Mouse (Mus musculus) neural tube, embryonic 11.5 days (tissue): Measurements from ENCODE around the gene Chn2. TPM values are rescaled to one million over a fixed set of nuclear protein-coding genes. Genes with fewer than 3 reads are reported as not detected.

Experiments
- ATAC-seq: fragments of 200-750 bp; cut with Nextera tagmentation; 2 replicates; pipeline ENCODE4 v1.8.0; 2017; ENCODE audit warnings: moderate number of reproducible peaks, mild to moderate bottlenecking, moderate TSS enrichment, moderate library complexity; ENCODE audit not compliant: insufficient read depth, low FRiP score, low TSS enrichment
- DNase-seq: peaks from one replicate; pipeline ENCODE4 v3.0.0-alpha.2; 2015; ENCODE audit warnings: low spot score
- H3K27ac ChIP-seq: fragments of 300-500 bp; sonication (generic); 2 replicates; pipeline ENCODE4 v1.5.1; 2014; ENCODE audit warnings: low read depth, mild to moderate bottlenecking, low read length
- H3K27me3 ChIP-seq: fragments of 300-500 bp; sonication (generic); 2 replicates; pipeline ENCODE4 v1.6.1; 2014; ENCODE audit warnings: mild to moderate bottlenecking, low read length, mixed read lengths; ENCODE audit not compliant: control insufficient read depth, insufficient read depth
- H3K36me3 ChIP-seq: fragments of 300-500 bp; sonication (generic); 2 replicates; pipeline ENCODE4 v1.6.1; 2014; ENCODE audit warnings: mild to moderate bottlenecking, low read length, moderate library complexity, mixed read lengths; ENCODE audit not compliant: control insufficient read depth, insufficient read depth
- H3K4me1 ChIP-seq: fragments of 300-500 bp; sonication (generic); 2 replicates; pipeline ENCODE4 v1.6.1; 2014; ENCODE audit warnings: low read length, mixed read lengths; ENCODE audit not compliant: control insufficient read depth, insufficient read depth
- H3K4me2 ChIP-seq: fragments of 300-500 bp; sonication (generic); 2 replicates; pipeline ENCODE4 v1.6.1; 2014; ENCODE audit warnings: low read depth, mild to moderate bottlenecking, moderate library complexity
- H3K4me3 ChIP-seq: fragments of 300-500 bp; sonication (generic); 2 replicates; pipeline ENCODE4 v1.5.1; 2014; ENCODE audit warnings: low read depth, low read length
- H3K9ac ChIP-seq: fragments of 300-500 bp; sonication (generic); 2 replicates; pipeline ENCODE4 v1.6.1; 2014; ENCODE audit warnings: mild to moderate bottlenecking, low read length
- H3K9me3 ChIP-seq: fragments of 300-500 bp; sonication (generic); 2 replicates; pipeline ENCODE4 v1.6.1; 2016; ENCODE audit warnings: low read length; ENCODE audit not compliant: control insufficient read depth
- WGBS: fragments of 180-500 bp; shearing (Covaris S2); extraction: QIAGEN DNeasy Blood & Tissue Kit; methylation state at CpG from one replicate; pipeline ENCODE4 v1.1.7; 2014; 5-methylcytosine and 5-hydroxymethylcytosine counted together
- polyA plus RNA-seq: library from polyadenylated mRNA; unstranded; fragments of >200 nt; fragmentation: Nextera tagmentation; extraction: Ambion mirVana; gene quantifications from 2 replicates; pipeline ENCODE4 v1.2.1, GENCODE M21; 2014

Chn2 gene
- polyA plus RNA-seq, 1 experiment from 2014 or later = 24.2 TPM

DNA sequence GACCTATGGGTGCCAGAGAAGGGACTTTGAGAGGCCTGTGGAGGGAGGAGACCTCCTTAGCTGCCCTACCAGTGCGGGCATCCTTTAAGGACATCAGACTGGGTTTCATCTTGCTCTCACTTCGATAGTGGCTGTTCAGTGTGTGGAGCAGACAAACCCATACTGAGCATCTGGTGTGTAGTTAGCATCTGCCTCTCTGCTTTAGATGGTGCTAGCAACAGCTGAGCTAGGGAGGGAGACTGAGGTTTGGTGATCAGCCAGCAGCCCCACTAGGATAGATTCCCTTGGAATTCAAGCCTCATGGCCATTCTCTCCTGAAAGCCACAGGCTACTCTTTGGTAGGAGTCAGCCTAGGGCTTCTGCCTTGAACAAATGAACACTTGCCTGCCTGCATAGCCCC is 117.7 kb downstream of the Chn2 start:
- Histone ChIP-seq H3K4me1 (no peaks in the 10 kb centered on the region), H3K4me3 (no peak overlapping the region), H3K9me3 (no peaks in the 10 kb centered on the region), H3K27ac (no peak overlapping the region), H3K36me3 (no peaks in the 10 kb centered on the region), H3K9ac (no peak overlapping the region), H3K4me2 (no peak overlapping the region), H3K27me3 (no peaks in the 10 kb centered on the region)
- no peak for ATAC-seq
- no peak for DNase-seq
- 87% methylated on average over 2 of the region's 2 CpGs for WGBS

DNA sequence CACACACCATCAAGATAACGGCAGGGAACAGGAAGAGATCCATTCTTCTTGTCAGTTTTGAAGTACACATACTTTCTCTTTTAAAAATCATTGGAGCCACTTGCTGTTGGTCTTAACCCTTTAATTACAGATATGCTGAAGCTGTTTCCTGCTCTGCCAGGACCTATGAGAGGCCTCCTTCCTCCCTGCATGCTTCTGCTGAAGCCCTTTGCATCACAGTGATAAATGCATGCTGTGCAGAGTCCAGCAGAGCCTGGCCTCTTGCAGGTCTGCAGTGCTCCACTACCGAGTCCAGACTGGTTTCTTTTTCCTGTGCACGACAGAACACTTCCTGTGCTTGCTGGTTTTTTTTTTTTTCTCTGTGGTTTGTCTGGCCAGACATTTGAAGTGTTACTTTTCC is 119.0 kb downstream of the Chn2 start:
- no peaks in the 10 kb centered on the region for H3K4me1 ChIP-seq
- no peaks in the 10 kb centered on the region for H3K9me3 ChIP-seq
- DNase-seq (no peak), ATAC-seq (no peak)
- H3K27ac ChIP-seq = no peak overlapping the region
- no peak overlapping the region for H3K4me3 ChIP-seq
- no peaks in the 10 kb centered on the region for H3K36me3 ChIP-seq
- no peak overlapping the region for H3K9ac ChIP-seq
- H3K27me3 ChIP-seq = no peaks in the 10 kb centered on the region
- H3K4me2 ChIP-seq = no peak overlapping the region
- 46% methylated on average over 3 of the region's 3 CpGs for WGBS

DNA sequence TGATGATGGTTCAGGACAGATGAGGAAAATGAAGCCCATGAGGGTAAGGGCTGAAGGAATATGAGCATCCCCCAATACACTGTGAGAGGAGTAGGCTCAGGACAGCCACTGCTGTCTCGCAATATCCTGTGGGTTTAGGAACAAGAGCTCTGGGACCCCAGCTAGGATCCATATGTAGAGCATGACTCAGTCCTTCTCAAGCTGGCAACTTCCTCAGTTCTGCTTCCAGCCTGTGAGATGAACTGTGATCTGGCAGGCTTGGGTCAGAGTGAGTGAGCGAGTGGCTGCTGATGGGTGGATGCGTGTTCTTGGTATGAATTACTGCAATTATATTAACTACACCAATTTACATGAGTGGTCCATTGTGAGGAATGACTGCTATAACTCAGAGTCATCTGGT is 121.3 kb downstream of the Chn2 start:
- no peak for ATAC-seq
- 94% methylated on average over 3 of the region's 3 CpGs for WGBS
- Histone ChIP-seq H3K9me3 (no peaks in the 10 kb centered on the region), H3K27ac (no peak overlapping the region), H3K4me1 (no peaks in the 10 kb centered on the region), H3K36me3 (no peaks in the 10 kb centered on the region), H3K27me3 (no peaks in the 10 kb centered on the region), H3K4me3 (no peak overlapping the region), H3K4me2 (no peak overlapping the region), H3K9ac (no peak overlapping the region)
- DNase-seq = no peak

GRCm38 (mm10) chr6:54161246-54161645 is 121.9 kb downstream of the Chn2 start:
- no peak overlapping the region for H3K4me2 ChIP-seq

GRCm38 (mm10) chr6:54162321-54162720 is 123.0 kb downstream of the Chn2 start:
- Histone ChIP-seq H3K9ac (no peak overlapping the region), H3K4me3 (no peak overlapping the region), H3K27ac (no peak overlapping the region), H3K36me3 (no peaks in the 10 kb centered on the region), H3K4me2 (no peak overlapping the region), H3K9me3 (no peaks in the 10 kb centered on the region), H3K4me1 (no peaks in the 10 kb centered on the region), H3K27me3 (no peaks in the 10 kb centered on the region)
- WGBS = 92% methylated on average over 5 of the region's 5 CpGs
- ATAC-seq (no peak), DNase-seq (no peak)

More at GRCm38 (mm10) chr6:54161246-54161645, 121.9 kb downstream of the Chn2 start:
- no peak for DNase-seq
- no peak for ATAC-seq
- Histone ChIP-seq H3K27me3 (no peaks in the 10 kb centered on the region), H3K36me3 (no peaks in the 10 kb centered on the region), H3K27ac (no peak overlapping the region), H3K4me1 (no peaks in the 10 kb centered on the region), H3K4me3 (no peak overlapping the region), H3K9me3 (no peaks in the 10 kb centered on the region), H3K9ac (no peak overlapping the region)
- 67% methylated on average over 3 of the region's 3 CpGs for WGBS

DNA sequence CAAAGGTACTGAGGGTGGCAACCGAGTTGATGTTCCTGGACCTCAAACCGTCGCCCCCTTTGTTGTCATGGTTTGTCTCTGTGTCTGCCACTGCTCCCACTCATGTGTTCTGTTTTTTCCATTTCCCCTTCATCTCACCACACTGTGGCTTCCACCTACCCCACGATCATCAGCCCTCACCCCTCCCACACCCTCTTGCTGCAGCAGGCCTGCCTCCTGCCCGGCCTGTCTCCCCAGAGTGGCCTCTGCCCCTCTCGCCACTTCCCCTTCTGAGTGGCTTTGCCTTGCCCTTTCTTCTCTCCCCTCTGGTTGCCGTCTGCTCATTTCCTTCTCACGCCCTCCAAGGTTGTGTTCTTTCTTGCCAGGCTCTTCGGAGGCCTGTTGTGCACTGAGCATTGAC is 123.4 kb downstream of the Chn2 start:
- H3K27ac ChIP-seq = no peak overlapping the region
- no peaks in the 10 kb centered on the region for H3K9me3 ChIP-seq
- H3K27me3 ChIP-seq = no peaks in the 10 kb centered on the region
- ATAC-seq = no peak
- no peak overlapping the region for H3K9ac ChIP-seq
- 77% methylated on average over 9 of the region's 9 CpGs for WGBS
- no peak for DNase-seq
- no peak overlapping the region for H3K4me2 ChIP-seq
- no peaks in the 10 kb centered on the region for H3K4me1 ChIP-seq
- no peak overlapping the region for H3K4me3 ChIP-seq
- H3K36me3 ChIP-seq = no peaks in the 10 kb centered on the region

- no peaks in the 10 kb centered on the region for H3K4me1 ChIP-seq
These were observed 124.3 kb downstream of the Chn2 start for GRCm38 (mm10) chr6:54163702-54164101.

GRCm38 (mm10) chr6:54164777-54165176 is 125.4 kb downstream of the Chn2 start:
- no peaks in the 10 kb centered on the region for H3K4me1 ChIP-seq

More at GRCm38 (mm10) chr6:54163702-54164101, 124.3 kb downstream of the Chn2 start:
- no peak overlapping the region for H3K27ac ChIP-seq
- H3K4me2 ChIP-seq = no peak overlapping the region
- no peaks in the 10 kb centered on the region for H3K36me3 ChIP-seq
- no peaks in the 10 kb centered on the region for H3K9me3 ChIP-seq
- H3K9ac ChIP-seq = no peak overlapping the region
- DNase-seq (no peak), ATAC-seq (no peak)
- no peak overlapping the region for H3K4me3 ChIP-seq
- no peaks in the 10 kb centered on the region for H3K27me3 ChIP-seq

DNA sequence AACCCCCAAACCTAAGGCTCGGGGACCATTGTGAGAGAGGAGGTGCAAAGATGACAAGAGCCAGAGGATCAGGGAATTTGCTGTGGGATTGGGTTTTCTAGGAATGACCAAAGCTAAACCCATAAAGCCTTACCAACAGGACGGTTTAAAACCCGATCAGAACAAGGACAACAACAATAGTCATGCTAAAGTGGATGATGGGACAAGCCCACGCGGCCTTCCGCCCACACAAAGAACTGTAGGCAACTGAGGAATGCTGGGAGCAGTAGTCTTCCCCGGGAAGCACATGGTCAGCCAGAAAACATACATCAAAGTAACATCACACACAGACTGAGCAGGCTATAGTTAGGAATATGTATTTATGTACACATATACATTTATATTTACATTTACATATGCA is 125.9 kb downstream of the Chn2 start:
- H3K9ac ChIP-seq = no peak overlapping the region
- no peak overlapping the region for H3K4me3 ChIP-seq
- 84% methylated on average over 7 of the region's 7 CpGs for WGBS
- H3K27me3 ChIP-seq = no peaks in the 10 kb centered on the region
- H3K4me1 ChIP-seq = no peaks in the 10 kb centered on the region
- no peaks in the 10 kb centered on the region for H3K9me3 ChIP-seq
- DNase-seq = no peak
- H3K36me3 ChIP-seq = no peaks in the 10 kb centered on the region
- H3K4me2 ChIP-seq = no peak overlapping the region
- no peak overlapping the region for H3K27ac ChIP-seq
- ATAC-seq = no peak

More at GRCm38 (mm10) chr6:54164777-54165176, 125.4 kb downstream of the Chn2 start:
- H3K4me3 ChIP-seq = no peak overlapping the region
- DNase-seq = peak; percentile 46
- no peak overlapping the region for H3K4me2 ChIP-seq
- ATAC-seq = no peak
- H3K9ac ChIP-seq = no peak overlapping the region
- H3K27me3 ChIP-seq = no peaks in the 10 kb centered on the region
- H3K9me3 ChIP-seq = no peaks in the 10 kb centered on the region
- 43% methylated on average over 4 of the region's 4 CpGs for WGBS
- H3K36me3 ChIP-seq = no peaks in the 10 kb centered on the region
- no peak overlapping the region for H3K27ac ChIP-seq
